Mouse (Mus musculus) midbrain, embryonic 13.5 days (tissue): Measurements from ENCODE around the gene Klhdc7a. TPM values are rescaled to one million over a fixed set of nuclear protein-coding genes. Genes with fewer than 3 reads are reported as not detected.
A peak's percentile ranks its signal among the peaks of the same experiment; 100 is the strongest.

Experiments
- ATAC-seq: fragments of 200-750 bp; cut with Nextera tagmentation; 2 replicates; pipeline ENCODE4 v1.8.0; 2017; ENCODE audit warnings: mild to moderate bottlenecking, moderate TSS enrichment, moderate library complexity
- H3K27ac ChIP-seq: fragments of 300-500 bp; sonication (generic); 2 replicates; pipeline ENCODE4 v1.5.1; 2015; ENCODE audit warnings: inconsistent platforms, mild to moderate bottlenecking, moderate library complexity
- H3K27me3 ChIP-seq: fragments of 300-500 bp; sonication (generic); 2 replicates; pipeline ENCODE4 v1.6.1; 2015; ENCODE audit warnings: mild to moderate bottlenecking, inconsistent platforms
- H3K36me3 ChIP-seq: fragments of 300-500 bp; sonication (generic); 2 replicates; pipeline ENCODE4 v1.6.1; 2015; ENCODE audit warnings: mild to moderate bottlenecking, inconsistent platforms
- H3K4me1 ChIP-seq: fragments of 300-500 bp; sonication (generic); replicated peaks from 2 replicates; pipeline ENCODE4 v1.6.1; 2015; ENCODE audit warnings: inconsistent platforms
- H3K4me2 ChIP-seq: fragments of 300-500 bp; sonication (generic); replicated peaks from 2 replicates; pipeline ENCODE4 v1.6.1; 2015; ENCODE audit warnings: moderate library complexity, mild to moderate bottlenecking, inconsistent platforms
- H3K4me3 ChIP-seq: fragments of 300-500 bp; sonication (generic); replicated peaks from 2 replicates; pipeline ENCODE4 v1.5.1; 2015; ENCODE audit warnings: mild to moderate bottlenecking, inconsistent platforms
- H3K9ac ChIP-seq: fragments of 300-500 bp; sonication (generic); replicated peaks from 2 replicates; pipeline ENCODE4 v1.6.1; 2015; ENCODE audit warnings: mild to moderate bottlenecking, inconsistent platforms
- H3K9me3 ChIP-seq: fragments of 300-500 bp; sonication (generic); 2 replicates; pipeline ENCODE4 v1.6.1; 2016; ENCODE audit warnings: mild to moderate bottlenecking, inconsistent platforms
- WGBS: fragments of 180-500 bp; shearing (Covaris S2); methylation state at CpG from one replicate; pipeline ENCODE4 v1.1.7; 2015; 5-methylcytosine and 5-hydroxymethylcytosine counted together
- microRNA counts: library from miRNA; unstranded; fragments of <30 nt; microRNA quantifications from one replicate; lab custom pipeline; 2016
- microRNA-seq: library from miRNA; unstranded; fragments of <30 nt; microRNA quantifications from one replicate; pipeline ENCODE4, GENCODE M21; 2016
- polyA plus RNA-seq: library from polyadenylated mRNA; unstranded; fragments of >200 nt; fragmentation: Nextera tagmentation; extraction: Ambion mirVana; gene quantifications from 2 replicates; pipeline ENCODE4 v1.2.1, GENCODE M21; 2015

Gene Klhdc7a
- polyA plus RNA-seq, 1 experiment from 2014 or later, result 0.58 TPM

- H3K27me3 ChIP-seq, result peaks cover 21% of the 10 kb centered on the region
- ATAC-seq, result peak; percentile 68
- peaks cover 29% of the 10 kb centered on the region for H3K4me1 ChIP-seq
- WGBS, result 11% methylated on average over 34 of the region's 34 CpGs
- H3K4me3 ChIP-seq, result peak overlapping the region; percentile 29
- peak overlapping the region; percentile 51 for H3K9ac ChIP-seq
- H3K27ac ChIP-seq, result peak overlapping the region; percentile 80
- no peaks in the 10 kb centered on the region for H3K36me3 ChIP-seq
- no peaks in the 10 kb centered on the region for H3K9me3 ChIP-seq
- peak overlapping the region; percentile 54 for H3K4me2 ChIP-seq
Observed at GRCm38 (mm10) chr4:139925275-139926160, 42.3 kb downstream of the Klhdc7a start.

DNA sequence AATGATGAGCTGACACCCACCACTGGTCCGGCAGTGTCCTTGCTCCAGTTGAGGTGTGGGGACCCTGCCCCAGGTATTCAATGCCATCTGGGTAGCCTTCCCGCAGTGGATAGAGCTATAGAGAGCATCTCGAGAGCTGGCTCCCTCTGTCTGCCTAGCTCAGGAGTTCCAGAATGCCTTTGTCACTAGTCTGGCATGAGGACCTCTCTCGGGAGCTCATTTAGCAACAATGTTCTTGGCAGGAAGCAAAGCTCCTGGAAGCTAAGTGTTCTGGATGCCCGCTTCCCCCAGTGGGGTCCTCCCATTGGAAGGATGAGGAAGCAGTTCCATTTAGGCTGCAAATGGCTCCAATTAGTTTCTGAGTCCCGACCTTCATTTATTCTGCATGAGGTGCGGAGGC is 51.1 kb downstream of the Klhdc7a start:
- H3K27me3 ChIP-seq, result no peaks in the 10 kb centered on the region; the same call in 1 of the 2 replicates
- H3K4me3 ChIP-seq, result no peak overlapping the region
- no peak overlapping the region for H3K27ac ChIP-seq
- H3K36me3 ChIP-seq, result no peaks in the 10 kb centered on the region
- H3K9me3 ChIP-seq, result no peaks in the 10 kb centered on the region
- H3K4me2 ChIP-seq, result no peak overlapping the region
- 77% methylated on average over 7 of the region's 7 CpGs for WGBS
- H3K9ac ChIP-seq, result no peak overlapping the region
- no peak for ATAC-seq
- peaks cover 17% of the 10 kb centered on the region for H3K4me1 ChIP-seq

MicroRNA genes within 50 kb of the gene (microRNA counts, 519-probe panel; counts per million panel counts)
- 1,394 counts per million, percentile 58 among the panel's probes with 10 or more counts for microRNA mmu-miR-2139 (lab: Ali Mortazavi, UCI)

Small RNAs within 50 kb of the gene (microRNA-seq; reads per million reads assigned to microRNA genes)
- gene Mir2139, result not detected

Other genes with a start within 250 kb of the Klhdc7a start
- 4.9 and 6.5 TPM in 2 replicates for gene Pax7, start 134.5 kb downstream of the Klhdc7a start, polyA plus RNA-seq